In genomic region chr16:18649126-18649525, GRCm38 (mm10) we compare ENCODE assay signal across 26 mouse cellular contexts. TPM values are rescaled to one million over a fixed set of nuclear protein-coding genes. Genes with fewer than 3 reads are reported as not detected.
"Had no signal": no experiment of that assay in that cellular context is flagged by ENCODE, and none has a peak within 500 bp of the region (broad histone marks: within the 10 kb centered on the region; RNA-seq: fewer than 3 reads in every experiment).

No protein-coding gene starts in this region.

- H3K27ac ChIP-seq: kidney, embryonic 15.5 days; limb, embryonic 10.5 days; limb, embryonic 13.5 days; liver, embryonic 12.5 days; liver, embryonic 15.5 days; lung, embryonic 15.5 days; neural tube, embryonic 12.5 days; neural tube, embryonic 15.5 days had no signal

- H3K4me1 ChIP-seq: limb, embryonic 10.5 days; liver, embryonic 12.5 days; liver, embryonic 15.5 days; lung, embryonic 15.5 days; neural tube, embryonic 12.5 days; neural tube, embryonic 15.5 days had no signal

- H3K4me3 ChIP-seq: kidney, embryonic 15.5 days; limb, embryonic 10.5 days; limb, embryonic 13.5 days; liver, embryonic 12.5 days; liver, embryonic 15.5 days; lung, embryonic 15.5 days; neural tube, embryonic 12.5 days; neural tube, embryonic 15.5 days had no signal

- H3K36me3 ChIP-seq: kidney, embryonic 15.5 days; limb, embryonic 10.5 days; limb, embryonic 13.5 days; liver, embryonic 12.5 days; liver, embryonic 15.5 days; lung, embryonic 15.5 days; neural tube, embryonic 12.5 days; neural tube, embryonic 15.5 days had no signal

- DNase-seq: kidney, adult 11 months; kidney, adult 8-10 months; kidney, postnatal 10 days; kidney, postnatal 4 days; liver; lung, adult 18-20 months; lung, postnatal 14 days; midbrain, embryonic 14.5 days; right cerebral cortex, adult 18-20 months; right cerebral cortex, postnatal 14 days; right cerebral cortex, postnatal 4 days; spleen, adult 18-20 months; thymus, adult 2 months; thymus, postnatal 14 days; thymus, postnatal 4 days had no signal

- H3K9ac ChIP-seq: kidney, embryonic 15.5 days; limb, embryonic 13.5 days; liver, embryonic 12.5 days; liver, embryonic 15.5 days; lung, embryonic 15.5 days; neural tube, embryonic 12.5 days; neural tube, embryonic 15.5 days had no signal

- H3K9me3 ChIP-seq: kidney, embryonic 15.5 days; limb, embryonic 10.5 days; limb, embryonic 13.5 days; liver, embryonic 12.5 days; liver, embryonic 15.5 days; lung, embryonic 15.5 days; neural tube, embryonic 12.5 days; neural tube, embryonic 15.5 days had no signal

- H3K27me3 ChIP-seq: kidney, embryonic 15.5 days; limb, embryonic 13.5 days; liver, embryonic 12.5 days; liver, embryonic 15.5 days; lung, embryonic 15.5 days; neural tube, embryonic 12.5 days; neural tube, embryonic 15.5 days had no signal

- H3K4me2 ChIP-seq: kidney, embryonic 15.5 days; limb, embryonic 13.5 days; liver, embryonic 12.5 days; liver, embryonic 15.5 days; lung, embryonic 15.5 days; midbrain, embryonic 11.5 days; neural tube, embryonic 12.5 days; neural tube, embryonic 15.5 days had no signal

- ATAC-seq: liver, embryonic 12.5 days had no signal

RNA-seq across cellular contexts. Expression of gene Gm49601, which starts 22.9 kb away (rescaled TPM):
- total RNA-seq: megakaryocyte-erythroid progenitor cell, adult 5-6 weeks had no signal

RNA-seq across cellular contexts. Expression of gene Tbx1, which starts 58.7 kb away (rescaled TPM):
- total RNA-seq: megakaryocyte progenitor cell, adult 5-6 weeks; megakaryocyte-erythroid progenitor cell, adult 5-6 weeks had no signal
- polyA plus RNA-seq: liver, embryonic 12.5 days had no signal
